In the genomic region with DNA sequence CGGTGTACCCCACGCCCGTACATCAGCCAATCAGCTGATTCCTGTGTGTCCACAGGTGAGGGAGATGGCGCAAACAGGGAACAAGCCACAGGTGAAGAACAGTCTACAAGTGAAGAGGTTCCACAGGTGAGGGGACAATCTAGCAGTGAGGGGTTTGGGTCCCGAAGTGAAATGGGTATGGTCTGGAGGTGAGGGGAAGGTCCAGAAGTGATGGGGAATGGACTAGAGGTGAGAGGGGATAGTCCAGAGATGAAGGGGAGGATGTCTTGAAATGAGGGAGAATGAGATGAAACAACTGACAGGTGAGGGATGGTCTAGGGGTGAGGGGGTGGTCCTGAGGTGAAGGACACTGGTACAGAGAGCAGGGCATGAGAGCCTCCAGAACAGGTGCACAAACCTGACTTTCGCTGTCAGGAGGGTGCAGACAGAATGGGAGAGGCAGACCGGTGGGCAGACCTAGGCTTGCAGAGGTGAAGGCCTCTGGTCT, we compare ENCODE assay signal across 8 mouse cellular contexts. TPM values are rescaled to one million over a fixed set of nuclear protein-coding genes. Genes with fewer than 3 reads are reported as not detected.
A peak's percentile ranks its signal among the peaks of the same experiment; 100 is the strongest.
DNase-seq lines count a peak whose midpoint lies in the region; ATAC-seq and TF ChIP-seq lines count a peak whose summit lies in the region.

No protein-coding gene starts in this region.

- H3K27me3 ChIP-seq in kidney, embryonic 14.5 days (ENCODE audit: control insufficient read depth, insufficient read depth, low read length): no peaks in the 10 kb centered on the region
- H3K27me3 ChIP-seq in hindbrain, embryonic 13.5 days: no peaks in the 10 kb centered on the region
- H3K27me3 ChIP-seq in midbrain, embryonic 14.5 days (ENCODE audit: control insufficient read depth, insufficient read depth, low read length): no peaks in the 10 kb centered on the region

- H3K36me3 ChIP-seq in kidney, embryonic 14.5 days (ENCODE audit: control insufficient read depth, insufficient read depth, low read length): peaks cover 3% of the 10 kb centered on the region
- peaks cover 4% of the 10 kb centered on the region for H3K36me3 ChIP-seq in hindbrain, embryonic 13.5 days
- peaks cover 5% of the 10 kb centered on the region; the same call in 1 of the 2 replicates for H3K36me3 ChIP-seq in midbrain, embryonic 14.5 days (ENCODE audit: control insufficient read depth, insufficient read depth, low read length)

- 28% methylated on average over 7 of the region's 7 CpGs for WGBS in kidney, embryonic 14.5 days
- 25% methylated on average over 7 of the region's 7 CpGs for WGBS in hindbrain, embryonic 13.5 days
- WGBS in midbrain, embryonic 14.5 days: 26% methylated on average over 7 of the region's 7 CpGs

- TF ChIP-seq POLR2A in bone marrow macrophage, adult 2 months (IDR thresholded peaks at IDR 0.05; ENCODE audit: borderline replicate concordance, low read depth, low read length): no peak

- peak overlapping the region; percentile 98 for H3K4me3 ChIP-seq in kidney, embryonic 14.5 days (ENCODE audit: low read length)
- peak overlapping the region; percentile 93 for H3K4me3 ChIP-seq in bone marrow macrophage, adult 2 months (ENCODE audit: insufficient read depth, low read length)
- H3K4me3 ChIP-seq in hindbrain, embryonic 13.5 days: peak overlapping the region; percentile 89
- H3K4me3 ChIP-seq in midbrain, embryonic 14.5 days (replicated peaks; ENCODE audit: low read depth, low read length): peak overlapping the region; percentile 90

- peak overlapping the region; percentile 96 for H3K9ac ChIP-seq in kidney, embryonic 14.5 days (ENCODE audit: low read depth, low read length)
- H3K9ac ChIP-seq in hindbrain, embryonic 13.5 days: peak overlapping the region; percentile 90
- peak overlapping the region; percentile 86 for H3K9ac ChIP-seq in midbrain, embryonic 14.5 days (replicated peaks; ENCODE audit: low read length)

- H3K9me3 ChIP-seq in kidney, embryonic 14.5 days (ENCODE audit: control insufficient read depth, low read length): no peaks in the 10 kb centered on the region
- H3K9me3 ChIP-seq in hindbrain, embryonic 13.5 days: no peaks in the 10 kb centered on the region
- no peaks in the 10 kb centered on the region for H3K9me3 ChIP-seq in midbrain, embryonic 14.5 days (ENCODE audit: control insufficient read depth, low read length)

- no peak for TF ChIP-seq CTCF in bone marrow macrophage, adult 2 months (IDR thresholded peaks at IDR 0.05; ENCODE audit: low read depth, low read length)

- peak; percentile 38 for ATAC-seq in kidney, embryonic 14.5 days (ENCODE audit: low FRiP score, low TSS enrichment)
- ATAC-seq in hindbrain, embryonic 13.5 days (ENCODE audit: low FRiP score): peak; percentile 40; the same call in 1 of the 2 replicates
- no peak for ATAC-seq in midbrain, embryonic 14.5 days (ENCODE audit: low FRiP score, low TSS enrichment)

- peak overlapping the region; percentile 81 for H3K4me2 ChIP-seq in kidney, embryonic 14.5 days (replicated peaks; ENCODE audit: low read depth, low read length)
- H3K4me2 ChIP-seq in hindbrain, embryonic 13.5 days: peak overlapping the region; percentile 78
- peak overlapping the region; percentile 89 for H3K4me2 ChIP-seq in midbrain, embryonic 14.5 days (ENCODE audit: low read length)

- H3K27ac ChIP-seq in kidney, embryonic 14.5 days (ENCODE audit: low read depth, low read length): no peak overlapping the region
- H3K27ac ChIP-seq in bone marrow macrophage, adult 2 months (ENCODE audit: insufficient read depth, low read depth, low read length): no peak overlapping the region
- H3K27ac ChIP-seq in hindbrain, embryonic 13.5 days: no peak overlapping the region
- H3K27ac ChIP-seq in midbrain, embryonic 14.5 days (replicated peaks; ENCODE audit: low read depth, low read length): no peak overlapping the region

- H3K4me1 ChIP-seq in kidney, embryonic 14.5 days (ENCODE audit: control insufficient read depth, insufficient read depth, low read length): peaks cover 15% of the 10 kb centered on the region; the same call in 1 of the 2 replicates
- peaks cover 25% of the 10 kb centered on the region for H3K4me1 ChIP-seq in bone marrow macrophage, adult 2 months (ENCODE audit: control insufficient read depth, insufficient read depth, low read length)
- peaks cover 31% of the 10 kb centered on the region for H3K4me1 ChIP-seq in hindbrain, embryonic 13.5 days (replicated peaks)
- H3K4me1 ChIP-seq in midbrain, embryonic 14.5 days (ENCODE audit: control insufficient read depth, insufficient read depth, low read length): peaks cover 12% of the 10 kb centered on the region

- DNase-seq in kidney, adult 8-10 months: no peak
- no peak for DNase-seq in midbrain, embryonic 14.5 days
- no peak for DNase-seq in embryo, embryonic 10 days (ENCODE audit: low spot score)
- no peak for DNase-seq in layer of hippocampus, adult 18-20 months (ENCODE audit: low spot score in 2 of 2)
- DNase-seq in layer of hippocampus, adult 9-11 months: no peak

RNA-seq across cellular contexts. Expression of gene Mier2, which starts 0.3 kb away (rescaled TPM):
- polyA plus RNA-seq in kidney, embryonic 14.5 days (2014; fragmentation: Nextera tagmentation; extraction: Ambion mirVana): 44.2 and 47.4 TPM in 2 replicates
- 32.1 and 35.1 TPM in 2 replicates for polyA plus RNA-seq in bone marrow macrophage, adult 2 months (2012; ENCODE audit: insufficient read depth, insufficient read length, missing spikeins)
- polyA plus RNA-seq in hindbrain, embryonic 13.5 days (2015; fragmentation: Nextera tagmentation; extraction: Ambion mirVana): 52.4 and 57.1 TPM in 2 replicates
- polyA plus RNA-seq in midbrain, embryonic 14.5 days (2014; fragmentation: Nextera tagmentation; extraction: Ambion mirVana): 48.8 and 64.3 TPM in 2 replicates
- total RNA-seq in layer of hippocampus, adult 18-20 months (2021): 10 to 100 TPM; 54.6 to 61.8 TPM

RNA-seq across cellular contexts. Expression of gene Plpp2, which starts 21.7 kb away (rescaled TPM):
- polyA plus RNA-seq in kidney, embryonic 14.5 days (2014; fragmentation: Nextera tagmentation; extraction: Ambion mirVana): 34.9 and 43.3 TPM in 2 replicates
- polyA plus RNA-seq in bone marrow macrophage, adult 2 months (2012; ENCODE audit: insufficient read depth, insufficient read length, missing spikeins): 16.9 and 21.1 TPM in 2 replicates
- 14.5 and 16.5 TPM in 2 replicates for polyA plus RNA-seq in hindbrain, embryonic 13.5 days (2015; fragmentation: Nextera tagmentation; extraction: Ambion mirVana)
- 14.7 and 19.1 TPM in 2 replicates for polyA plus RNA-seq in midbrain, embryonic 14.5 days (2014; fragmentation: Nextera tagmentation; extraction: Ambion mirVana)
- 1 to 10 TPM; 5.8 to 6.7 TPM for total RNA-seq in layer of hippocampus, adult 18-20 months (2021)

RNA-seq across cellular contexts. Expression of gene Theg, which starts 31.9 kb away (rescaled TPM):
- not detected in 2 replicates for polyA plus RNA-seq in kidney, embryonic 14.5 days (2014; fragmentation: Nextera tagmentation; extraction: Ambion mirVana)
- not detected in 2 replicates for polyA plus RNA-seq in bone marrow macrophage, adult 2 months (2012; ENCODE audit: insufficient read depth, insufficient read length, missing spikeins)
- not detected in 2 replicates for polyA plus RNA-seq in hindbrain, embryonic 13.5 days (2015; fragmentation: Nextera tagmentation; extraction: Ambion mirVana)
- not detected in 2 replicates for polyA plus RNA-seq in midbrain, embryonic 14.5 days (2014; fragmentation: Nextera tagmentation; extraction: Ambion mirVana)
- total RNA-seq in layer of hippocampus, adult 18-20 months (2021): under 1 TPM in 1 of 2 experiments, not detected in 1; 0.79 TPM

RNA-seq across cellular contexts. Expression of gene C2cd4c, which starts 58.5 kb away (rescaled TPM):
- polyA plus RNA-seq in kidney, embryonic 14.5 days (2014; fragmentation: Nextera tagmentation; extraction: Ambion mirVana): not detected in 2 replicates
- polyA plus RNA-seq in bone marrow macrophage, adult 2 months (2012; ENCODE audit: insufficient read depth, insufficient read length, missing spikeins): 0.29 TPM in 1 of 2 replicates, not detected in the other
- polyA plus RNA-seq in hindbrain, embryonic 13.5 days (2015; fragmentation: Nextera tagmentation; extraction: Ambion mirVana): 0.17 and 0.27 TPM in 2 replicates
- polyA plus RNA-seq in midbrain, embryonic 14.5 days (2014; fragmentation: Nextera tagmentation; extraction: Ambion mirVana): 0.84 and 1.4 TPM in 2 replicates
- total RNA-seq in layer of hippocampus, adult 18-20 months (2021): 10 to 100 TPM; 11.7 to 17.0 TPM
